Mouse (Mus musculus) megakaryocyte, embryonic 14.5 days (primary cell): ENCODE results near the gene Gm8926. TPM values are rescaled to one million over a fixed set of nuclear protein-coding genes. Genes with fewer than 3 reads are reported as not detected.
"Not testable (repeated sequence)": the region's sequence is repeated elsewhere in the genome, so short reads cannot be mapped to it uniquely, and the experiment has no call there.

ENCODE experiments used
- H3K27me3 ChIP-seq: replicated peaks from 2 replicates; pipeline ENCODE3; 2012; ENCODE audit warnings: inconsistent platforms
- H3K36me3 ChIP-seq: replicated peaks from 2 replicates; pipeline ENCODE3; 2012; ENCODE audit warnings: low read length, inconsistent platforms, mixed read lengths
- H3K4me1 ChIP-seq: 2 replicates; pipeline ENCODE4 v1.6.1; 2012; ENCODE audit warnings: inconsistent platforms
- H3K4me3 ChIP-seq: replicated peaks from 2 replicates; pipeline ENCODE3; 2012; ENCODE audit warnings: moderate library complexity, mild to moderate bottlenecking, inconsistent platforms
- H3K9me3 ChIP-seq: 2 replicates; pipeline ENCODE4 v1.6.1; 2012; ENCODE audit warnings: inconsistent platforms
- polyA plus RNA-seq: library from polyadenylated mRNA; stranded (reverse); fragments of >175 nt; gene quantifications from 2 replicates; pipeline ENCODE4 v1.2.3, GENCODE M21; 2012; ENCODE audit warnings: low replicate concordance; ENCODE audit not compliant: insufficient read depth

Gm8926 gene
- polyA plus RNA-seq = not detected in 2 replicates

GRCm38 (mm10) chr5:11770248-11770647 is at the start of gene Gm8926:
Gene Gm8926, plus strand, starts transcription at chr5:11770548.
- H3K4me3 ChIP-seq, H3K27me3 ChIP-seq, H3K36me3 ChIP-seq, H3K4me1 ChIP-seq, H3K9me3 ChIP-seq: not testable (repeated sequence)

Other genes with a start within 250 kb of the Gm8926 start
- not detected in 2 replicates for gene Gm6460, start 175.6 kb upstream of the Gm8926 start, polyA plus RNA-seq
- gene Gm8922, start 88.6 kb upstream of the Gm8926 start, polyA plus RNA-seq = not detected in 2 replicates
- not detected in 2 replicates for gene Gm6465, start 75.0 kb downstream of the Gm8926 start, polyA plus RNA-seq
- gene 4933402N22Rik, start 147.5 kb downstream of the Gm8926 start, polyA plus RNA-seq = not detected in 2 replicates